Mouse (Mus musculus) heart, adult 2 months (tissue): ENCODE data around the gene Sntb2. TPM values are rescaled to one million over a fixed set of nuclear protein-coding genes. Genes with fewer than 3 reads are reported as not detected.

Experiments
- DNase-seq, 2 experiments: peaks; one replicate each; pipeline ENCODE4 v3.0.0; 2021
- H3K27ac ChIP-seq: fragments of 200-600 bp; 2 replicates; pipeline ENCODE4 v1.8.1; 2022
- H3K27me3 ChIP-seq: fragments of 200-500 bp; 2 replicates; pipeline ENCODE4 v1.6.1; 2012; ENCODE audit warnings: mild to moderate bottlenecking, low read length, inconsistent platforms, mixed read lengths; ENCODE audit not compliant: control insufficient read depth, insufficient read depth
- H3K36me3 ChIP-seq: fragments of 200-500 bp; 2 replicates; pipeline ENCODE4 v1.6.1; 2012; ENCODE audit warnings: low read length, inconsistent platforms; ENCODE audit not compliant: control insufficient read depth, insufficient read depth
- H3K4me1 ChIP-seq: fragments of 200-500 bp; 2 replicates; pipeline ENCODE4 v1.6.1; 2011; ENCODE audit warnings: low read length; ENCODE audit not compliant: control insufficient read depth, insufficient read depth
- H3K4me3 ChIP-seq: fragments of 200-600 bp; 2 replicates; pipeline ENCODE4 v1.8.1; 2022
- H3K79me2 ChIP-seq: fragments of 200-500 bp; replicated peaks from 2 replicates; pipeline ENCODE4 v1.6.1; 2012; ENCODE audit warnings: mild to moderate bottlenecking, inconsistent platforms, low read length, moderate library complexity, mixed read lengths; ENCODE audit not compliant: control insufficient read depth, insufficient read depth
- H3K9ac ChIP-seq: fragments of 200-500 bp; 2 replicates; pipeline ENCODE4 v1.6.1; 2012; ENCODE audit warnings: low read depth, mild to moderate bottlenecking, control low read depth, inconsistent platforms, low read length, mixed read lengths
- CTCF ChIP-seq: fragments of 200-600 bp; IDR thresholded peaks from 2 replicates; pipeline ENCODE4 v1.8.1; 2022; ENCODE audit warnings: antibody characterized with exemption, mild to moderate bottlenecking, moderate library complexity
- EP300 ChIP-seq: fragments of 200-500 bp; IDR thresholded peaks from 2 replicates; pipeline ENCODE4 v1.6.1; 2011; ENCODE audit warnings: low read depth, low read length, control low read depth; ENCODE audit not compliant: insufficient read depth
- POLR2A ChIP-seq: fragments of 200-500 bp; IDR thresholded peaks from 2 replicates; pipeline ENCODE4 v1.6.1; 2011; ENCODE audit warnings: mild to moderate bottlenecking, low read depth, low read length, control low read depth; ENCODE audit not compliant: insufficient read depth
- WGBS: fragments of 180-500 bp; shearing (Covaris S2); methylation state at CpG from one replicate; pipeline ENCODE4 v1.1.7; 2018; 5-methylcytosine and 5-hydroxymethylcytosine counted together
- intact Hi-C: fragments of 180-260 bp; cut with DNase I; formaldehyde crosslinking; loops from one replicate; pipeline ENCODE4 v1.15.1; 2025
- polyA plus RNA-seq: library from polyadenylated mRNA; depleted of rRNA; stranded (reverse); fragments of >200 nt; gene quantifications from 2 replicates; pipeline ENCODE4 v1.2.3, GENCODE M21; 2012; rRNA removed
- total RNA-seq, 2 experiments: library from RNA; stranded (reverse); gene quantifications; 2 replicates each; pipeline ENCODE4 v1.2.3; 2021

Sntb2 gene
- total and polyA plus RNA-seq, 3 experiments: 4.5 to 10.7 (median 10.0) TPM

DNA sequence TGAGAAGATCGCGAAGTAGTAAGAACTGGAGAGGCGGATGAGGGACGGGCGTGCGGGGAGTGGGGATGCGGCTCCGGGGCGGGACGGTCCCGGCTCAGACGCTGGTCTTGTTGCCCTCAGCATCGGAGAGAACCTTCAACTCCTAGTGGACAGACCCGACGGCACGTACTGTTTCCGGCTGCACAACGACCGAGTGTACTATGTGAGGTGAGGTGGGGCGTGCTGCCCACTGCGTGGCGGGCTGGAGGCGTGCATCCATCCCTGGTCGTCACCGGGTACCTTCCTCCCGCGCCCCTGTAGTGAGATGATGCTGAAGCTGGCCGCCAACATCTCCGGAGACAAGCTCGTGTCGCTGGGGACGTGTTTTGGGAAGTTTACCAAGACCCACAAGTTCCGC, 121.4 kb downstream of the Sntb2 start:
- peak overlapping the region; percentile 59 for H3K9ac ChIP-seq
- peaks cover 2% of the 10 kb centered on the region for H3K4me1 ChIP-seq
- no peaks in the 10 kb centered on the region for H3K27me3 ChIP-seq
- intact Hi-C loops: loop anchor here (1.0 to 2.0 kb wide), 2 partner anchors 26 to 40 kb away; partner anchors contain the start of genes Terf2 and Vps4a
- under 1% methylated on average over 33 of the region's 33 CpGs for WGBS
- peaks cover 3% of the 10 kb centered on the region for H3K36me3 ChIP-seq
- DNase-seq: no peak
- H3K79me2 ChIP-seq: peaks cover 2% of the 10 kb centered on the region; the same call in 1 of the 2 replicates
- TF ChIP-seq EP300 (no peak), CTCF (no peak), POLR2A (no peak)
- peak overlapping the region; percentile 95 for H3K4me3 ChIP-seq
- peak overlapping the region; percentile 64 for H3K27ac ChIP-seq

DNA sequence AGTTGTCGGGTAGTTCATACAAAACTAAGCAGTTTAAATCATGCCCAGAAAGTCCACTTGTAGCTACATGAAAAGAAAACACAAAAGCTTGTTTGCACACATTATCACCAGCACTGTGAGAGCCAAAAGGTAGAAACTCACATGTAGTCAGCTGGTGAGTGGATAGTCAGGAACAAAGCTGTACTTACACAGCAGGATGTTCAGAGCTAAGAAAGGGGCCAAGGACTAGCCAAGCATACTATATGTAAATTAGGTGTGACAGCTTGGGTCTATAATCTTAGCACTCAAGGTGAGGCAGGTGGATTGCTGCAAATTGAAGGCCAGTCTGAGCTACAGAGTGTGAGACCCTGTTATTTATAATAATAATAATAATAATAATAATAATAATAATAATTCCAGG, 127.1 kb downstream of the Sntb2 start:
- no peaks in the 10 kb centered on the region; the same call in 1 of the 2 replicates for H3K4me1 ChIP-seq
- no peak for DNase-seq
- H3K36me3 ChIP-seq: no peaks in the 10 kb centered on the region; the same call in 1 of the 2 replicates
- H3K27me3 ChIP-seq: no peaks in the 10 kb centered on the region
- no peaks in the 10 kb centered on the region for H3K79me2 ChIP-seq
- H3K4me3 ChIP-seq: no peak overlapping the region
- H3K27ac ChIP-seq: no peak overlapping the region
- TF ChIP-seq EP300: no peak
- no peak for TF ChIP-seq POLR2A
- no peak for TF ChIP-seq CTCF
- H3K9ac ChIP-seq: no peak overlapping the region
- intact Hi-C loops: no loop called here
- WGBS: 80% methylated on average over 1 of the region's 1 CpGs

DNA sequence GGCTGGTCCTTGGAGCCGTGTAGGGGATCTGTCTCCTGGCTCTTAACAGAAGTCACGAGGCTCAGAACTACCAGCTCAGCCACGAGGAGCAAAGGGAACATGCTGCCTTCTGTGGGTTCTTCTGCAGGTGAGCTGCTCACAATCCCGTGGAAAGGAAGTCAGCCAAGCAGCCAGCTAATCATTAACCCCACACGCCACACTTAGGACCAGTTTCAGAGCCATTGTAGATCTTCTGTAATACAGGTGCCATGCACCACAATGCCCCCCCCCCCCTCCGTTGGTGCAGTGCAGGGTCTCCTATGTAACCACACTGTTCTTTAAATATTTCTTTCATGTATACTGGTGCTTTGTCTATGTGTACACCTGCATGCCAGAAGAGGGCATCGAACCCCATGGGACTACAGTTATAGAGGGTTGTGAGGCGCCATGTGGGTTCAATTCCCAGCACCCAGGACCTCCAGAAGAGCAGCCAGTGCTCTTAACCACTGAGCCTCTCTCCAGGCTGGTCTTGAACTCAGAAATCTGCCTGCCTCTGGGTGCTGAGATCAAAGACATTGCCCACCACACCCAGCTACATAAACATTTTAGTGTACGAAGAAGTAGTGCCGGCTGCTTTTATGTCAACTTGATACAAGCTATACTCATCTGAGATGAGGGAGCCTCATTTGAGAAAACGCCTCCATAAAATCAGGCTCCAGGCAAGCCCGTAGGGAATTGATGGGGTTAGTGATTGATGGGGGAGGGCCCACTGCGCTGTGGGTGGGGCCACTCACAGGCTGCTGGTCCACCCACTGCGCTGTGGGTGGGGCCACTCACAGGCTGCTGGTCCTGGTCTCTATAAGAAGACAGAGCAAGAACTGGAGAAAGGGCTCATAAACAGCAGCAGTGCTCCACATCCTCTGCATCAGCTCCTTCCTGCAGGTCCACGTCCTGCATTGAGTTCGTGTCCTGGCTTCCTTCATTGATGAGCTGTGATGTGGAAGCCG, 130.3 kb downstream of the Sntb2 start, which contains the start of gene Tmed6:
Gene Tmed6 (minus strand): TSS at position 134 of the 986 bp plus-strand sequence.
- H3K27ac ChIP-seq: no peak within 1 kb of the TSS
- H3K36me3 ChIP-seq: no peaks in the 10 kb centered on the region
- H3K9ac ChIP-seq: no peak within 1 kb of the TSS
- no peak for TF ChIP-seq POLR2A
- no peak for TF ChIP-seq EP300
- TF ChIP-seq CTCF: no peak
- H3K79me2 ChIP-seq: no peaks in the 10 kb centered on the region
- intact Hi-C loops: no loop called here
- no peaks in the 10 kb centered on the region for H3K4me1 ChIP-seq
- H3K27me3 ChIP-seq: no peaks in the 10 kb centered on the region
- WGBS: 53% methylated on average over 17 of the region's 17 CpGs
- DNase-seq: peak in 1 of 2 experiments; percentile 18
- H3K4me3 ChIP-seq: no peak within 1 kb of the TSS

Other genes with a start within 250 kb of the Sntb2 start
- gene Has3, start 65.5 kb upstream of the Sntb2 start, total RNA-seq: under 1 TPM; 0.66 to 0.70 TPM
- 1.1 and 3.7 TPM in 2 replicates for gene Has3, start 65.5 kb upstream of the Sntb2 start, polyA plus RNA-seq
- gene Utp4, start 42.1 kb upstream of the Sntb2 start, total RNA-seq: 10 to 100 TPM; 21.3 to 22.3 TPM
- gene Utp4, start 42.1 kb upstream of the Sntb2 start, polyA plus RNA-seq: 17.8 and 25.2 TPM in 2 replicates
- 10 to 100 TPM; 57.1 to 58.3 TPM for gene Vps4a, start 95.5 kb downstream of the Sntb2 start, total RNA-seq
- 32.3 and 53.6 TPM in 2 replicates for gene Vps4a, start 95.5 kb downstream of the Sntb2 start, polyA plus RNA-seq
- gene Pdf, start 112.9 kb downstream of the Sntb2 start, total RNA-seq: 10 to 100 TPM; 60.6 to 64.8 TPM
- 56.0 and 68.7 TPM in 2 replicates for gene Pdf, start 112.9 kb downstream of the Sntb2 start, polyA plus RNA-seq
- 10 to 100 TPM; 17.9 to 18.7 TPM for gene Cog8, start 120.9 kb downstream of the Sntb2 start, total RNA-seq
- 17.2 and 26.5 TPM in 2 replicates for gene Cog8, start 120.9 kb downstream of the Sntb2 start, polyA plus RNA-seq
- gene Nip7, start 121.1 kb downstream of the Sntb2 start, total RNA-seq: 10 to 100 TPM; 19.4 to 27.3 TPM
- 19.7 and 27.9 TPM in 2 replicates for gene Nip7, start 121.1 kb downstream of the Sntb2 start, polyA plus RNA-seq
- not detected for gene Tmed6, start 129.9 kb downstream of the Sntb2 start, total RNA-seq
- gene Tmed6, start 129.9 kb downstream of the Sntb2 start, polyA plus RNA-seq: not detected in 2 replicates
- 10 to 100 TPM; 11.1 to 11.2 TPM for gene Terf2, start 160.8 kb downstream of the Sntb2 start, total RNA-seq
- gene Terf2, start 160.8 kb downstream of the Sntb2 start, polyA plus RNA-seq: 6.0 and 8.9 TPM in 2 replicates
- 10 to 100 TPM; 38.8 to 41.1 TPM for gene Cyb5b, start 214.9 kb downstream of the Sntb2 start, total RNA-seq
- gene Cyb5b, start 214.9 kb downstream of the Sntb2 start, polyA plus RNA-seq: 33.2 and 50.8 TPM in 2 replicates